Mouse (Mus musculus): ENCODE measurements around the gene Lrch1. TPM values are rescaled to one million over a fixed set of nuclear protein-coding genes. Genes with fewer than 3 reads are reported as not detected.

The Lrch1 gene
- polyA plus RNA-seq, 2 experiments: 2.7 to 3.4 TPM

DNA sequence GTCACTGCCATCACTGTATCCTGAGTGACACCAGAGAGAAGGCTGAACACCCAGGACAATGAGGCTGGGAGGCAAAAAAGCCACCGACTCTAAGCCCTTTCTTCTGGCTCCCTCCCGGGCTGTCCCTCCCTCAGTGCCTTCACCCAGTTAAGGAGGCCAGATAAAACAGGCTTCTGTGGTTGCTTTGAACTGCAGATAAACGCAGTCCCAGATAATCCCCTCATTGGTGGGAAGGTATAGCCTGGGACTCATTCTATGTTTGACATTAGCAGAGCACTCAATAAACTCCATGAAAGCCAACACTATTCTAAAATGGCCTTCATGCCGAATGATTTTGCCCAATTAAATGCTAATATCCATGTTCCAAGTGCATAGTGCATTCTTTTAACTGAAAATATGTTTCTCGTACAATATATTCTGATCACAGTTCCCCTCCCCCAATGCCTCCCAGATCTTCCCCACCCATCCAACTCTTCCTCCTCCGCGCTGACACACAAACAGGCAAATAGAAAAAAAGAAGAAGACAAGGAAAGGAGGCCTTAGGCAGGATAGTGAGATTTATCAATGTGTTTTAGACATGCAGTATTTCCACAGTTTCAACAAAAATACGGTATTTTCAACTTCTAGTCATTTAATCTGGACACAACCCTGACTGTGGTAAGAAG is 46.8 kb downstream of the Lrch1 start:
- peak overlapping the region; percentile 51 for H3K27ac ChIP-seq
- ATAC-seq (ENCODE audit: insufficient read depth): peak; percentile 98
- peak overlapping the region in 1 of 2 experiments; percentile 18; a peak in 2 of 4 replicates for H3K4me3 ChIP-seq (ENCODE audit: insufficient read depth in 1 of 2, low read depth in 2 of 2, low read length in 2 of 2)
- no peaks in the 10 kb centered on the region for H3K9me3 ChIP-seq (ENCODE audit: control insufficient read depth, low read length)
- TF ChIP-seq CTCF (IDR thresholded peaks at IDR 0.05; ENCODE audit: low read depth) (no peak), EP300 (IDR thresholded peaks at IDR 0.05; ENCODE audit: low read depth) (peak; percentile 46; the same call in 1 of the 2 replicates)
- DNase-seq (ENCODE audit: low read depth in 3 of 3, low spot score in 3 of 3): peak; percentile 31 to 44 (median 40)
- H3K4me1 ChIP-seq (replicated peaks; ENCODE audit: control insufficient read depth in 2 of 2, insufficient read depth in 2 of 2, low read length in 1 of 2): peaks cover 17 to 21% of the 10 kb centered on the region in 2 experiments
- no peaks in the 10 kb centered on the region for H3K27me3 ChIP-seq (ENCODE audit: control insufficient read depth, insufficient read depth, low read length)
- peak overlapping the region; percentile 65 for H3K4me2 ChIP-seq (ENCODE audit: low read depth)
- whole genome bisulfite sequencing (ENCODE audit: insufficient replicate concordance): 25% methylated on average over 8 of the region's 8 CpGs
- no peaks in the 10 kb centered on the region for H3K36me3 ChIP-seq (replicated peaks; ENCODE audit: control insufficient read depth, insufficient read depth, low read depth)
- peak overlapping the region; percentile 31 for H3K9ac ChIP-seq (replicated peaks)

DNA sequence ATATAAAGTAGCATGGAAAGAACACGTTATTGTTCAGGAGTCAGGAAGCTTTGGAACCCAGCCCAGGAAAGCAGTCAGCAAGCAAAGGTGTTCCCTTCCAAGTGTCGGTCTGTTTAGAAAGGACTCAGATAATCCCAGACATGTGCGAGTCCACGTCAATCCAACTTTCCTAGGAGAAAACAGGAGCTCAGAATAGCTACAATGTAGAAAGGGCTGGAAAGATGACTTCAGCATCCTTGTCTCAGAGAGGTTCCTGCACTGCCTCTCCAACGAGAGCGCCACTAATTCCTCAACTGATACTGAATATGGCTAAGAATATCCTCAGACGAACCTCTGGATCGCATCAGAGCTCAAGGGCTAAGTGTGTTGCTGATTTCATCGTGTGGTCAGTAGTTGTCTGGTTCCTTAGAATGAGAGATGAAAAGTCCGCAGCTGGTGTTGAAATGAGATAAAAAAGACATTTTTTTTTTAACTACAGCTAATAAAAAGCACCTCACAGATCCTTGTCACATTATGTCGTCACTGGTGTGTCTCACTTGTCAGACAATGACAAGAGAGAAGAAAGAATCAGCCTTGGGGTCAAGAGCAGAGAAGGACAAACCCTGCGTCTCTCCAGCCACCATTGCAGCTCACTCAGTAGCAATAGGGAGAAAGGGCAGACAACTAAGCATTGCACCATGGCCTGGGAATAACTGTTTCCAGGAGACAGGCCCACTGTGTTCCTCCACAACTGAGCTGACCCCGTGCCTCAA is 47.5 kb downstream of the Lrch1 start:
- TF ChIP-seq EP300 (IDR thresholded peaks at IDR 0.05; ENCODE audit: low read depth) (no peak), CTCF (IDR thresholded peaks at IDR 0.05; ENCODE audit: low read depth) (no peak)
- Histone ChIP-seq H3K9me3 (ENCODE audit: control insufficient read depth, low read length) (no peaks in the 10 kb centered on the region), H3K27ac (peak overlapping the region; percentile 51), H3K27me3 (ENCODE audit: control insufficient read depth, insufficient read depth, low read length) (no peaks in the 10 kb centered on the region), H3K36me3 (replicated peaks; ENCODE audit: control insufficient read depth, insufficient read depth, low read depth) (no peaks in the 10 kb centered on the region), H3K4me2 (ENCODE audit: low read depth) (peak overlapping the region; percentile 65), H3K9ac (replicated peaks) (peak overlapping the region; percentile 31), H3K4me1 (replicated peaks; ENCODE audit: control insufficient read depth in 2 of 2, insufficient read depth in 2 of 2, low read length in 1 of 2) (peaks cover 17 to 21% of the 10 kb centered on the region in 2 experiments), H3K4me3 (ENCODE audit: insufficient read depth in 1 of 2, low read depth in 2 of 2, low read length in 2 of 2) (peak overlapping the region in 1 of 2 experiments; percentile 18; a peak in 2 of 4 replicates)
- ATAC-seq (ENCODE audit: insufficient read depth) (peak; percentile 70), DNase-seq (ENCODE audit: low read depth in 3 of 3, low spot score in 3 of 3) (no peak)
- 41% methylated on average over 13 of the region's 13 CpGs for WGBS (ENCODE audit: insufficient replicate concordance)

DNA sequence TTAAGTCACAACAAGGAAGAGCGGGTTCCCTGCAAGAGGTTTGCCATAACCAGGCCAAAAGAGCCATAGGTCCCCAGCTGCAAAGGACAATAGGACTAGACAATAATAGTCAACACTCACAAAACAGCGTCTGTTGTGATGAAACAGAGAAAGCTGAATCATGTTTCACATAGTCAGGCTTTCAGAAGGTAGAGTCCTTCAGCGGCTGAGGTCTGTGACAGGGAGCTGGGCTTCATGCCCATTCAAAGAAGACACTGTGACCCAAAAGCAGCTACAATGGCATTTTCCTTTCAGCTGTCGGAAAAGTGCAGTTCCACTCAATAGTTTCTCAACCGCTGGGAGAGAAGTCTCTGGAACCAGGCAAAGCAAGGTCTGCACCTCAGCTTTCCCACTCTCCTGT is 48.7 kb downstream of the Lrch1 start:
- ATAC-seq (ENCODE audit: insufficient read depth) (no peak), DNase-seq (ENCODE audit: low read depth in 3 of 3, low spot score in 3 of 3) (no peak)
- H3K9ac ChIP-seq (replicated peaks): no peak overlapping the region
- H3K4me3 ChIP-seq (ENCODE audit: insufficient read depth in 1 of 2, low read depth in 2 of 2, low read length in 2 of 2): no peak overlapping the region
- no peak for TF ChIP-seq CTCF (IDR thresholded peaks at IDR 0.05; ENCODE audit: low read depth)
- TF ChIP-seq EP300 (IDR thresholded peaks at IDR 0.05; ENCODE audit: low read depth): no peak
- H3K27me3 ChIP-seq (ENCODE audit: control insufficient read depth, insufficient read depth, low read length): no peaks in the 10 kb centered on the region
- H3K36me3 ChIP-seq (replicated peaks; ENCODE audit: control insufficient read depth, insufficient read depth, low read depth): no peaks in the 10 kb centered on the region
- no peak overlapping the region for H3K4me2 ChIP-seq (ENCODE audit: low read depth)
- no peaks in the 10 kb centered on the region for H3K9me3 ChIP-seq (ENCODE audit: control insufficient read depth, low read length)
- peaks cover 17 to 21% of the 10 kb centered on the region in 2 experiments for H3K4me1 ChIP-seq (replicated peaks; ENCODE audit: control insufficient read depth in 2 of 2, insufficient read depth in 2 of 2, low read length in 1 of 2)
- H3K27ac ChIP-seq: no peak overlapping the region
- 76% methylated on average over 5 of the region's 5 CpGs for WGBS (ENCODE audit: insufficient replicate concordance)

DNA sequence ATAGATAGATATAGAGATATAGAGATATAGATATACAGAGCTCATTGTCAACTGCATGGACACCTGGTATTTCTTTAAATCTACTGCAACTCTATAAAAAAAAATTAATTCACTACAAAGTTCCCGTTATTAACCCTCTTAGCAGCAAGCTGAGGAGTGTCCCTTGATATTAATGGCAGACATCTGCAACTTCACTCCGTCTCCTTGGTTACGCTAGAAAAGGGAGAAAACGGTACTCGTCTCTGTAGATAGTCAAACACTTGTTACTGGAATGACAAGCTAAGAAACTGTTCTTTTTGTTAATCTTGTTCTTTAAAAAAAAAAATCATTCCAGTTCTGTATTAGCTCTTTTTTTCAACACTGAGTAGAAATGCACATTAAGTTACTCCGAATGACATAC is 54.0 kb downstream of the Lrch1 start:
- ATAC-seq (ENCODE audit: insufficient read depth) (no peak), DNase-seq (ENCODE audit: low read depth in 3 of 3, low spot score in 3 of 3) (no peak)
- H3K9ac ChIP-seq (replicated peaks): no peak overlapping the region
- TF ChIP-seq CTCF (IDR thresholded peaks at IDR 0.05; ENCODE audit: low read depth) (no peak), EP300 (IDR thresholded peaks at IDR 0.05; ENCODE audit: low read depth) (no peak)
- no peaks in the 10 kb centered on the region for H3K36me3 ChIP-seq (replicated peaks; ENCODE audit: control insufficient read depth, insufficient read depth, low read depth)
- H3K4me2 ChIP-seq (ENCODE audit: low read depth): no peak overlapping the region
- H3K4me1 ChIP-seq (replicated peaks; ENCODE audit: control insufficient read depth in 2 of 2, insufficient read depth in 2 of 2, low read length in 1 of 2): peaks cover 9 to 11% of the 10 kb centered on the region in 2 experiments
- 76% methylated on average over 6 of the region's 6 CpGs for WGBS (ENCODE audit: insufficient replicate concordance)
- H3K9me3 ChIP-seq (ENCODE audit: control insufficient read depth, low read length): no peaks in the 10 kb centered on the region
- H3K27me3 ChIP-seq (ENCODE audit: control insufficient read depth, insufficient read depth, low read length): no peaks in the 10 kb centered on the region
- H3K27ac ChIP-seq: no peak overlapping the region
- H3K4me3 ChIP-seq (ENCODE audit: insufficient read depth in 1 of 2, low read depth in 2 of 2, low read length in 2 of 2): no peak overlapping the region

DNA sequence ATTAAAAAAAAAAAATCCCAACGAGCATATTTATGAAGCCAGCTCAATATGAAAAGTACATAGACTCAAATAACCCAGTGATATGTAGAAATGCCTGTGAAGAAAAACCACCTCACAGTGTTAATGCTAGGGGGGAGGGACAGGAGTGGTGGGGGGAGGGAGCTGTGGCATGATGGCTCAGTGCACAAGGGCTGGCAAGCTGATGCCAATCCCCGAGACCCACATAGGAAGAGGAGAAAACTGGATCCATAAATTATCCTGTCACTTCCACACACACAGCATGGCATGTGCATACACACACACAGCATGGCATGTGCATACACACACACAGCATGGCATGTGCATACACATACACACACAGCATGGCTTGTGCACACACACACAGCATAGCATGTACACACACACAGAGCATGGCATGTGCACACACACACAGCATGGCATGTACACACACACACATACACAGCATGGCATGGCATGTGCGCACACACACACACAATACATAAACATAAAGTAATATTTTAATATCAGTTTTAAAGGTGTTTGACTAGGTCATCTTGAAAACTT is 54.5 kb downstream of the Lrch1 start:
- WGBS (ENCODE audit: insufficient replicate concordance): 65% methylated on average over 3 of the region's 3 CpGs
- Histone ChIP-seq H3K27ac (no peak overlapping the region), H3K9me3 (ENCODE audit: control insufficient read depth, low read length) (no peaks in the 10 kb centered on the region), H3K36me3 (replicated peaks; ENCODE audit: control insufficient read depth, insufficient read depth, low read depth) (no peaks in the 10 kb centered on the region), H3K4me2 (ENCODE audit: low read depth) (no peak overlapping the region), H3K4me3 (ENCODE audit: insufficient read depth in 1 of 2, low read depth in 2 of 2, low read length in 2 of 2) (no peak overlapping the region), H3K27me3 (ENCODE audit: control insufficient read depth, insufficient read depth, low read length) (no peaks in the 10 kb centered on the region), H3K9ac (replicated peaks) (no peak overlapping the region), H3K4me1 (replicated peaks; ENCODE audit: control insufficient read depth in 2 of 2, insufficient read depth in 2 of 2, low read length in 1 of 2) (peaks cover 9 to 11% of the 10 kb centered on the region in 2 experiments)
- ATAC-seq (ENCODE audit: insufficient read depth) (no peak), DNase-seq (ENCODE audit: low read depth in 3 of 3, low spot score in 3 of 3) (no peak)
- TF ChIP-seq EP300 (IDR thresholded peaks at IDR 0.05; ENCODE audit: low read depth): no peak
- no peak for TF ChIP-seq CTCF (IDR thresholded peaks at IDR 0.05; ENCODE audit: low read depth)

All from liver, embryonic 14.5 days (tissue).